Mouse (Mus musculus): ENCODE results near the gene Lgals4.

Gene Lgals4

GRCm38 (mm10) chr7:28808957-28809393 lies 24.7 kb upstream of the Lgals4 start:
- peak; percentile 99 for DNase-seq

GRCm38 (mm10) chr7:28809401-28810089 lies 24.1 kb upstream of the Lgals4 start:
- peak; percentile 79 for DNase-seq

GRCm38 (mm10) chr7:28810107-28811066 lies 23.3 kb upstream of the Lgals4 start:
- DNase-seq: peak; percentile 98

- DNase-seq: peak; percentile 98
Measured at GRCm38 (mm10) chr7:28811228-28811627, 22.4 kb upstream of the Lgals4 start.

- no peak for DNase-seq
Measured at GRCm38 (mm10) chr7:28811640-28812275, 21.9 kb upstream of the Lgals4 start.

- DNase-seq: no peak
Measured at GRCm38 (mm10) chr7:28812436-28812835, 21.2 kb upstream of the Lgals4 start.

GRCm38 (mm10) chr7:28812949-28813348 lies 20.7 kb upstream of the Lgals4 start:
- no peak for DNase-seq

- no peak for DNase-seq
Measured at GRCm38 (mm10) chr7:28814306-28815034, 19.2 kb upstream of the Lgals4 start.

- DNase-seq: no peak
Measured at GRCm38 (mm10) chr7:28815230-28815629, 18.4 kb upstream of the Lgals4 start.

- DNase-seq: no peak
Measured at GRCm38 (mm10) chr7:28816201-28816600, 17.5 kb upstream of the Lgals4 start.

GRCm38 (mm10) chr7:28816920-28817319 lies 16.7 kb upstream of the Lgals4 start:
- DNase-seq: no peak

GRCm38 (mm10) chr7:28817524-28817923 lies 16.1 kb upstream of the Lgals4 start:
- no peak for DNase-seq

GRCm38 (mm10) chr7:28817957-28818356 lies 15.7 kb upstream of the Lgals4 start:
- no peak for DNase-seq

GRCm38 (mm10) chr7:28818436-28818835 lies 15.2 kb upstream of the Lgals4 start:
- DNase-seq: no peak

GRCm38 (mm10) chr7:28818861-28819452 lies 14.7 kb upstream of the Lgals4 start:
- no peak for DNase-seq

GRCm38 (mm10) chr7:28819571-28819970 lies 14.1 kb upstream of the Lgals4 start:
- DNase-seq: no peak

- DNase-seq: peak; percentile 74
Measured at GRCm38 (mm10) chr7:28820358-28821260, 13.0 kb upstream of the Lgals4 start.

GRCm38 (mm10) chr7:28821261-28821831 lies 12.3 kb upstream of the Lgals4 start:
- DNase-seq: peak; percentile 63

GRCm38 (mm10) chr7:28822556-28822955 lies 11.1 kb upstream of the Lgals4 start:
- no peak for DNase-seq

GRCm38 (mm10) chr7:28822993-28823903 lies 10.4 kb upstream of the Lgals4 start:
- no peak for DNase-seq

Measured in kidney, postnatal 10 days (tissue).